Mouse (Mus musculus) heart, adult 2 months (tissue): ENCODE results near the gene Tmem259.

ENCODE experiments used
- CTCF ChIP-seq: fragments of 200-600 bp; IDR thresholded peaks from 2 replicates; pipeline ENCODE4 v1.8.1; 2022; ENCODE audit warnings: antibody characterized with exemption, mild to moderate bottlenecking, moderate library complexity
- EP300 ChIP-seq: fragments of 200-500 bp; IDR thresholded peaks from 2 replicates; pipeline ENCODE4 v1.6.1; 2011; ENCODE audit warnings: low read depth, low read length, control low read depth; ENCODE audit not compliant: insufficient read depth
- POLR2A ChIP-seq: fragments of 200-500 bp; IDR thresholded peaks from 2 replicates; pipeline ENCODE4 v1.6.1; 2011; ENCODE audit warnings: mild to moderate bottlenecking, low read depth, low read length, control low read depth; ENCODE audit not compliant: insufficient read depth

DNA sequence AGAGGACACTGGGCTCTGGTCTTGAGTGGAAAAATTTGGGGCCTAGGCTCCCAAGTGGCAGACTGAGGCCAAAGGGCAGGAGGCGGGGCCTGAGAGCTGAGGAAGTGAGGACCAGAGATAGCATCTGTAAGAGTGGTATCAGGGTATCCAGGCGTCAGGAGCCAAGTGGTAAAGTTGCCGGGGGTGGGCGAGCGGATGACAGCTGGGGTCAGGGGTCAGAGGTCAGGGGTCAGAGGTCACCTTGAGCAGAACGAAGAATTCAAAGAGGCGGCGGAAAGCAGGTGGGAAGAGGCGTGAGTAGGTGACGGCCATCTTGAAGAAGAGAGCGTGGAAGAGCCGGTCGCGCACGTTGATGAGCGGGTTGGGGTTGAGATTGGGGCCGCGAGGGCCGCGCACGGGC is 460 bp downstream of the Tmem259 start:
- TF ChIP-seq CTCF (no peak), POLR2A (no peak), EP300 (0 out of 2 replicates have a peak, but pooled peaks have one; percentile 16)
